Mouse (Mus musculus): Measurements from ENCODE around the gene Ly86. TPM values are rescaled to one million over a fixed set of nuclear protein-coding genes. Genes with fewer than 3 reads are reported as not detected.

The Ly86 gene
- polyA plus RNA-seq, 1 experiment from 2014 or later, result 18.8 TPM

DNA sequence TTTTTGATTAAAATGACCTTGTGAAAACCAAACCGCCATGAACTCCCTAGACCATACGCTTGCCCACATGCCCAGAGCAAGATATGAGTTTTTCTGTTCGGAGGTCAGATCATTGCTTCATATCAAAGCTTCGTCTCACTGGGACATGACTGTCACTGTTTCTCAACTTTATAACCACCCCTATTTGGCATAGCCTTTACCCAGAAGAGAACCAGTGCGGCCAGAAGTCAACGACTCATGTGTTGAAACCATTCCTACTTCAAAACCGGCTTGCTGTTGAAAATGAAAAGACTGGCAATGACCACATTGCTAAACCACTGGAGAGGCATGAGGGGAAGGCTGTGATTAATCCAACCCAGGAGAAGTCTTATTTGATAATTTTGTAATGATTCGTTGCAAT lies 54.3 kb downstream of the Ly86 start:
- no peak for ATAC-seq (ENCODE audit: low read depth)
- H3K36me3 ChIP-seq (ENCODE audit: control insufficient read depth, insufficient read depth, low read length), result no peaks in the 10 kb centered on the region
- no peak for DNase-seq (ENCODE audit: low spot score)
- H3K4me3 ChIP-seq (ENCODE audit: low read depth, low read length), result no peak overlapping the region
- 80% methylated on average over 8 of the region's 8 CpGs for WGBS
- H3K4me1 ChIP-seq (ENCODE audit: control insufficient read depth, insufficient read depth, low read length), result no peaks in the 10 kb centered on the region
- no peaks in the 10 kb centered on the region for H3K27me3 ChIP-seq (replicated peaks; ENCODE audit: control insufficient read depth, insufficient read depth, low read length)
- H3K9ac ChIP-seq (ENCODE audit: low read depth, low read length), result no peak overlapping the region
- H3K4me2 ChIP-seq (ENCODE audit: low read depth, low read length), result no peak overlapping the region
- no peaks in the 10 kb centered on the region for H3K9me3 ChIP-seq (ENCODE audit: control insufficient read depth, low read length)
- no peak overlapping the region for H3K27ac ChIP-seq (replicated peaks; ENCODE audit: low read depth, low read length)

DNA sequence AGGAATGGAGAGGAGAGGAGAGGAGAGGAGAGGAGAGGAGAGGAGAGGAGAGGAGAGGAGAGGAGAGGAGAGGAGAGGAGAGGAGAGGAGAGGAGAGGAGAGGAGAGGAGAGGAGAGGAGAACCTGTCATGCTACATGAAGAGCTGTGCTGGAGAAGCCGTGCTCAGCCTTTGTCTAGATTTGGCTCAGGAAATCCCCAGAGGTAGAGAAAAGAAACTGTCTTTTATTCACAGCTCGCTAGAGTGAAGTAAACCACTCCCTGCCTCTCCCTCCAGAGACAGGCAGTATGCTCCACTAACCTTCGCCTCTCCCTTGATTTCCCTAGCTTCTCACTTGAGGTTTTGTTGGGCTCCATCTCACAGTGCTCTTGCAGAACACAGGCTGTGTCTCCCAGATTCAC lies 57.4 kb downstream of the Ly86 start:
- H3K4me2 ChIP-seq (ENCODE audit: low read depth, low read length), result no peak overlapping the region
- H3K27ac ChIP-seq (replicated peaks; ENCODE audit: low read depth, low read length), result no peak overlapping the region
- no peaks in the 10 kb centered on the region for H3K4me1 ChIP-seq (ENCODE audit: control insufficient read depth, insufficient read depth, low read length)
- no peak overlapping the region for H3K9ac ChIP-seq (ENCODE audit: low read depth, low read length)
- DNase-seq (ENCODE audit: low spot score), result peak; percentile 18
- no peak for ATAC-seq (ENCODE audit: low read depth)
- no peaks in the 10 kb centered on the region for H3K36me3 ChIP-seq (ENCODE audit: control insufficient read depth, insufficient read depth, low read length)
- H3K9me3 ChIP-seq (ENCODE audit: control insufficient read depth, low read length), result no peaks in the 10 kb centered on the region
- H3K4me3 ChIP-seq (ENCODE audit: low read depth, low read length), result no peak overlapping the region
- H3K27me3 ChIP-seq (replicated peaks; ENCODE audit: control insufficient read depth, insufficient read depth, low read length), result no peaks in the 10 kb centered on the region
- WGBS, result 37% methylated on average over 3 of the region's 3 CpGs

DNA sequence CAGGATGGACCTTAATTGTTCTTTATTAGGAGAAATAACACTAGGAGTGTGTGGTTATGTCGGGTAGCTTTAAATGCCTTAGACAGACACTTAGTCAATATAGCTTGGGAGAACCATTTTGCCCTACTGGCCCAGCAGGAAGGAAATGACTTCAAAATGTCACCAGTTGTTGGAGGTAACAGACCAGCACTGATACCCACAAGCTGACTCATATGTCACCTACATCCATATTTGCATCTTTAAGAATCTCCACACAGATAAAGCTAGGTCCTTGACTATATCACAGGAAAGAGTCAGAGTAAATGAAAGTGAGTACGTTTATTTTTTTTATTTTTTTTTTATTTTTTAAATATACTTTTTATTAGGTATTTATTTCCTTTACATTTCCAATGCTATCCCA lies 58.7 kb downstream of the Ly86 start:
- H3K4me1 ChIP-seq (ENCODE audit: control insufficient read depth, insufficient read depth, low read length), result no peaks in the 10 kb centered on the region
- H3K27ac ChIP-seq (replicated peaks; ENCODE audit: low read depth, low read length), result no peak overlapping the region
- H3K27me3 ChIP-seq (replicated peaks; ENCODE audit: control insufficient read depth, insufficient read depth, low read length), result no peaks in the 10 kb centered on the region
- H3K9me3 ChIP-seq (ENCODE audit: control insufficient read depth, low read length), result no peaks in the 10 kb centered on the region
- H3K9ac ChIP-seq (ENCODE audit: low read depth, low read length), result no peak overlapping the region
- no peak for DNase-seq (ENCODE audit: low spot score)
- H3K4me2 ChIP-seq (ENCODE audit: low read depth, low read length), result no peak overlapping the region
- ATAC-seq (ENCODE audit: low read depth), result no peak
- 92% methylated on average over 2 of the region's 2 CpGs for WGBS
- H3K4me3 ChIP-seq (ENCODE audit: low read depth, low read length), result no peak overlapping the region
- no peaks in the 10 kb centered on the region for H3K36me3 ChIP-seq (ENCODE audit: control insufficient read depth, insufficient read depth, low read length)

DNA sequence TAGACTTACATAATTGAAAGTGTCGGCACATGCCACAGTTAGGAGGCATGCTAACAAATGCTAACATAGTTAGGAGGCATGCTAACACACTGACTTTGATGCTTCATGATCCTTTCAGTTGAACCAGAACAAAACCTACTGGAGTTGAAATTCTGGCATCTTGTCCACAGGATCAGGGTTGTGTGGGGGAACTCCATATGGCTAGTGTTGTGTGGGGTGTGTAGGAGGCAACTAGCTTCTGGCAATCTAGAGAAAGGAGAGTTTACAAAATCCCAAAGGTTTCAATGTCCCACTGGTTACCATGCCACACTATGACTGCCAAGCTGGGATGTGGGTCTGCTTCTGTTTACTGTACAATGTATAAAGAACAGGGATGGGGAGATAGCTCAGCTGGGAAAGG lies 70.7 kb downstream of the Ly86 start:
- Histone ChIP-seq H3K36me3 (ENCODE audit: control insufficient read depth, insufficient read depth, low read length) (no peaks in the 10 kb centered on the region), H3K9ac (ENCODE audit: low read depth, low read length) (no peak overlapping the region), H3K4me1 (ENCODE audit: control insufficient read depth, insufficient read depth, low read length) (no peaks in the 10 kb centered on the region), H3K9me3 (ENCODE audit: control insufficient read depth, low read length) (no peaks in the 10 kb centered on the region), H3K27me3 (replicated peaks; ENCODE audit: control insufficient read depth, insufficient read depth, low read length) (no peaks in the 10 kb centered on the region), H3K4me3 (ENCODE audit: low read depth, low read length) (no peak overlapping the region), H3K27ac (replicated peaks; ENCODE audit: low read depth, low read length) (no peak overlapping the region), H3K4me2 (ENCODE audit: low read depth, low read length) (no peak overlapping the region)
- DNase-seq (ENCODE audit: low spot score) (no peak), ATAC-seq (ENCODE audit: low read depth) (no peak)
- WGBS, result 89% methylated on average over 1 of the region's 1 CpGs

DNA sequence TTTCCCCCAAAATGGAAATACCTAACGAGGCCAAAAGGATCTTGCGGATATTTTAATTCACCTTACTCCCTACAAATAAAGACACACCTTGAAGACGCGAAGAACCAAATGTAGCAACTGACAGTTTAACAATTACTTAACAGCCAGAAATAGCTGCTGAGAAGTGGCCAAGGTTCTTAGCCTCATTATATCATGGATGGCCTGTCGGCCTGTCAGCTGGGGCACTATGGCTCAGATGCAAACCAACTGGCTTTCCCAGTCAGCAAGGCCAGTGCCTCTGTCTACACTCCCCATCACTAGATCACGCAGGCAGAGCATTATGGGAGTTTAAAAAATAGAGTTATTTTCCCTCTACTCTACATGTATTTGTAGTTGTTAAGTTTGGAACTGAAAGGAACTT lies 78.4 kb downstream of the Ly86 start:
- ATAC-seq (ENCODE audit: low read depth), result no peak

DNA sequence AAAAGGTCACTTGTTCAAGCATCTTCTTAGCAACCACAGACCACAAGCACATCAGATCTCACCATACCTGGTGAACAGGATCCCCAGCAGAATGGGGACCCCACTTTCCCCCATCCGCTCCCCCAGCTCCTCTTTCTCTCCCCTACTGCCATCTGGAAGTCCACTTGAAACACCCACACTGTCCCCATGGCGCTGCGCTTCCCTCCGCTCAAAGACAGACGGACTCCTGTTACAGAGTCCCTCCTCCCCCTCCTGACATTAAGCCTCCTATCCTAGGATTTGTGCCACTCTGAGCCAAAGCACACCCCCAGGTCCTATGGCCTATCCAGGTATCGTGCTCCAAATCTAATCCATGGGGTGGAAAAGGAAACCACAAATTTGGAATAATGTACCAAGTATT lies 79.9 kb downstream of the Ly86 start:
- DNase-seq (ENCODE audit: low spot score), result no peak
- H3K27ac ChIP-seq (replicated peaks; ENCODE audit: low read depth, low read length), result no peak overlapping the region
- peaks cover 4% of the 10 kb centered on the region; the same call in 1 of the 2 replicates for H3K9me3 ChIP-seq (ENCODE audit: control insufficient read depth, low read length)
- ATAC-seq (ENCODE audit: low read depth), result no peak
- no peaks in the 10 kb centered on the region for H3K4me1 ChIP-seq (ENCODE audit: control insufficient read depth, insufficient read depth, low read length)
- no peaks in the 10 kb centered on the region for H3K27me3 ChIP-seq (replicated peaks; ENCODE audit: control insufficient read depth, insufficient read depth, low read length)
- no peak overlapping the region for H3K4me2 ChIP-seq (ENCODE audit: low read depth, low read length)
- no peaks in the 10 kb centered on the region for H3K36me3 ChIP-seq (ENCODE audit: control insufficient read depth, insufficient read depth, low read length)
- 85% methylated on average over 6 of the region's 6 CpGs for WGBS
- no peak overlapping the region for H3K9ac ChIP-seq (ENCODE audit: low read depth, low read length)
- no peak overlapping the region for H3K4me3 ChIP-seq (ENCODE audit: low read depth, low read length)

More for the DNA sequence above, 78.4 kb downstream of the Ly86 start:
- no peak overlapping the region for H3K4me3 ChIP-seq (ENCODE audit: low read depth, low read length)
- H3K4me1 ChIP-seq (ENCODE audit: control insufficient read depth, insufficient read depth, low read length), result no peaks in the 10 kb centered on the region
- no peak overlapping the region for H3K9ac ChIP-seq (ENCODE audit: low read depth, low read length)
- WGBS, result 94% methylated on average over 6 of the region's 6 CpGs
- H3K9me3 ChIP-seq (ENCODE audit: control insufficient read depth, low read length), result peaks cover 4% of the 10 kb centered on the region; the same call in 1 of the 2 replicates
- no peak for DNase-seq (ENCODE audit: low spot score)
- H3K36me3 ChIP-seq (ENCODE audit: control insufficient read depth, insufficient read depth, low read length), result no peaks in the 10 kb centered on the region
- H3K27ac ChIP-seq (replicated peaks; ENCODE audit: low read depth, low read length), result no peak overlapping the region
- H3K27me3 ChIP-seq (replicated peaks; ENCODE audit: control insufficient read depth, insufficient read depth, low read length), result no peaks in the 10 kb centered on the region
- H3K4me2 ChIP-seq (ENCODE audit: low read depth, low read length), result no peak overlapping the region

DNA sequence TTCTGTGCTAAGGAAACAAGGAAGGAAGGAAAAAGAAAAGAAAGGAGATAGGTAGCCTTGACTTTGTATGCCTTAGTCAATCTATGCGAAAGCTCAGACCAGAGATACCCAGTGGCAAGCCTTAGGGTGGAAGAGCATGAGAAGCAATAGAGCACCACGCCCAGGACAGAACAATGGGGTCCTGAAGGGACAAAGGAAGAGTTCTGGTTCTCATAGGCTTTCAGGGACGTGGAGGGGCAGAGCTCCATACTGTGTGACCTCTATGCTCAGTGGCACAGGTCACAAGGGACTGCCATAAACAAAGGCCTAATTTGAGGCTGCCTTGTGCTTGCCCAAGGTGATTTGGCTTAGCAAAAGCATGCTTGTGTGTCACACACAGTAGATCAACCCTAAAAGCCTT lies 80.4 kb downstream of the Ly86 start:
- Histone ChIP-seq H3K4me3 (ENCODE audit: low read depth, low read length) (no peak overlapping the region), H3K27ac (replicated peaks; ENCODE audit: low read depth, low read length) (no peak overlapping the region), H3K9me3 (ENCODE audit: control insufficient read depth, low read length) (peaks cover 4% of the 10 kb centered on the region; the same call in 1 of the 2 replicates), H3K4me2 (ENCODE audit: low read depth, low read length) (no peak overlapping the region), H3K36me3 (ENCODE audit: control insufficient read depth, insufficient read depth, low read length) (no peaks in the 10 kb centered on the region), H3K9ac (ENCODE audit: low read depth, low read length) (no peak overlapping the region), H3K4me1 (ENCODE audit: control insufficient read depth, insufficient read depth, low read length) (no peaks in the 10 kb centered on the region), H3K27me3 (replicated peaks; ENCODE audit: control insufficient read depth, insufficient read depth, low read length) (no peaks in the 10 kb centered on the region)
- DNase-seq (ENCODE audit: low spot score) (no peak), ATAC-seq (ENCODE audit: low read depth) (no peak)
- WGBS, result 65% methylated on average over 3 of the region's 3 CpGs

DNA sequence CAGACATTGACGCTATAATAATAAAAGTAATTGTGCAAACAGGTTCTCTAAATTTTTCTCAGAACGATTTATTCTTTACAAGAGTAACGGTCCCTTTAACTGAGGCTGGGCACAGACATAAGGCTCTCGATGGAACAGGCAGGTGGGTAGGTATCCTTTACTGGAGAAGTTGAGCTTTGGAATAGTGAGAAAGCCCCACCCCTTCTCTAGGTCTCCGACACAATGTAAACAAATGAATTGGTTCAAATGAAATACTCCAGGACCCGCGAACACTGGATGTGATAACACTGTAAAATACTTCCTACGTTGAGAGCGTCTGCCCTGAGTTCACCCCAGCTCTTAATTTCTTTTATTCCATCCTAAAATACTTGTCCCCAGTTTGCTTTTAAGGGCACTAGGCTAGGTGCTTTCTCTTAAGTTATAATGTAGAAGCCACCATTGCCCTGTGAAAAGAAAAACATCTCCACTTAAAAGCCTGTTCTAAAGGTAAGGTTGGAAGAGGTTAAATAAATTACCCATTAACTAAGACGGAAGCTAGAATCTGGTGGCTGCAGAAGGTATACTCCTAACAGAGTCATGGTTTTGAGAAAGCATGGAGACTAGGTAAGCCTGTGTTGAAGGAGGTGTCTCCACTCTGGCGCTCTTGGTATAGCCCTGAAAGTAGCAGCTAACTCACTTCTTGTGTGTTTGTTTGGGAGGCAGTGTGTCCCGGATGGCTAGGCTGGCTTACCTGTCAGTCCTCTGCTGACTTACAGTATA lies 81.7 kb downstream of the Ly86 start:
- 73% methylated on average over 12 of the region's 12 CpGs for WGBS
- ATAC-seq (ENCODE audit: low read depth), result no peak

DNA sequence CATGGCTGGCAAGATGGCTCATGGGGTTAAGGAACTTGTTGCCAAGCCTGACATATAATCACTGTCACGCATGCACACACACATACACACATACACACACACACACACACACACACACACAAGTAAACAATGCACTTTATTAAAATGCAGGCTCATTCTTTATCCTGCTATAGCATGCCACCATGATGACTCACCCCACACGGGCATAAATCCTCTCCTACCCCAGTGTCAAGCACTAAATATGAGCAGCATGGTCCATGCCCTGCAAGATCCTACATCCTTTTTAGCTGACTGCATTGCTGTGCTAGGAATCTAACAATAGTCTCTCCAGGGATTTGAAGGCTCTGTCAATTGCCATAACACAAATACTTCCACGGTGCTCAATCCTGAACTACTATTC lies 83.5 kb downstream of the Ly86 start:
- Histone ChIP-seq H3K27ac (replicated peaks; ENCODE audit: low read depth, low read length) (no peak overlapping the region), H3K9ac (ENCODE audit: low read depth, low read length) (no peak overlapping the region), H3K9me3 (ENCODE audit: control insufficient read depth, low read length) (peaks cover 4% of the 10 kb centered on the region; the same call in 1 of the 2 replicates), H3K27me3 (replicated peaks; ENCODE audit: control insufficient read depth, insufficient read depth, low read length) (no peaks in the 10 kb centered on the region), H3K4me3 (ENCODE audit: low read depth, low read length) (no peak overlapping the region), H3K36me3 (ENCODE audit: control insufficient read depth, insufficient read depth, low read length) (no peaks in the 10 kb centered on the region), H3K4me1 (ENCODE audit: control insufficient read depth, insufficient read depth, low read length) (no peaks in the 10 kb centered on the region), H3K4me2 (ENCODE audit: low read depth, low read length) (no peak overlapping the region)
- 75% methylated on average over 3 of the region's 3 CpGs for WGBS
- ATAC-seq (ENCODE audit: low read depth) (no peak), DNase-seq (ENCODE audit: low spot score) (no peak)

More for the DNA sequence above, 81.7 kb downstream of the Ly86 start:
- no peak overlapping the region for H3K4me3 ChIP-seq (ENCODE audit: low read depth, low read length)
- H3K9ac ChIP-seq (ENCODE audit: low read depth, low read length), result no peak overlapping the region
- no peak overlapping the region for H3K4me2 ChIP-seq (ENCODE audit: low read depth, low read length)
- H3K4me1 ChIP-seq (ENCODE audit: control insufficient read depth, insufficient read depth, low read length), result no peaks in the 10 kb centered on the region
- peaks cover 4% of the 10 kb centered on the region; the same call in 1 of the 2 replicates for H3K9me3 ChIP-seq (ENCODE audit: control insufficient read depth, low read length)
- H3K27me3 ChIP-seq (replicated peaks; ENCODE audit: control insufficient read depth, insufficient read depth, low read length), result no peaks in the 10 kb centered on the region
- DNase-seq (ENCODE audit: low spot score), result no peak
- H3K36me3 ChIP-seq (ENCODE audit: control insufficient read depth, insufficient read depth, low read length), result no peaks in the 10 kb centered on the region
- H3K27ac ChIP-seq (replicated peaks; ENCODE audit: low read depth, low read length), result no peak overlapping the region
